Mouse (Mus musculus): ENCODE results near the gene Gm9495. TPM values are rescaled to one million over a fixed set of nuclear protein-coding genes. Genes with fewer than 3 reads are reported as not detected.
A peak's percentile ranks its signal among the peaks of the same experiment; 100 is the strongest.
"Not testable (repeated sequence)": the region's sequence is repeated elsewhere in the genome, so short reads cannot be mapped to it uniquely, and the experiment has no call there.

Gm9495 gene
- not detected for total RNA-seq (2021)
- long read RNA-seq, experiment 1: 0 reads
- long read RNA-seq, experiment 2: 0 reads

GRCm38 (mm10) chr8:69453465-69453864 is at the start of gene Gm9495:
Gene Gm9495, minus strand, starts transcription at chr8:69453565.
- intact Hi-C loops (cut with DNase I); DNase-seq (ENCODE audit: low spot score in 2 of 2): not testable (repeated sequence)

GRCm38 (mm10) chr8:69474946-69475345 is 21.6 kb upstream of the Gm9495 start:
- DNase-seq (ENCODE audit: low spot score in 2 of 2); intact Hi-C loops (cut with DNase I): not testable (repeated sequence)

- intact Hi-C loops (cut with DNase I); DNase-seq (ENCODE audit: low spot score in 2 of 2): not testable (repeated sequence)
Observed at GRCm38 (mm10) chr8:69420018-69420417, 33.3 kb downstream of the Gm9495 start.

GRCm38 (mm10) chr8:69414326-69414725 is 39.0 kb downstream of the Gm9495 start:
- DNase-seq (ENCODE audit: low spot score in 2 of 2): no peak
- intact Hi-C loops (cut with DNase I): no loop called here

GRCm38 (mm10) chr8:69404768-69405167 is 48.6 kb downstream of the Gm9495 start:
- no peak for DNase-seq (ENCODE audit: low spot score in 2 of 2)
- intact Hi-C loops (cut with DNase I): no loop called here

- intact Hi-C loops (cut with DNase I): no loop called here
Observed at GRCm38 (mm10) chr8:69399956-69400443, 53.4 kb downstream of the Gm9495 start.

GRCm38 (mm10) chr8:69399181-69399955 is 54.0 kb downstream of the Gm9495 start:
- intact Hi-C loops (cut with DNase I): no loop called here

More at GRCm38 (mm10) chr8:69399956-69400443, 53.4 kb downstream of the Gm9495 start:
- no peak for DNase-seq (ENCODE audit: low spot score in 2 of 2)

GRCm38 (mm10) chr8:69396196-69396595 is 57.2 kb downstream of the Gm9495 start:
- intact Hi-C loops (cut with DNase I): no loop called here

More at GRCm38 (mm10) chr8:69399181-69399955, 54.0 kb downstream of the Gm9495 start:
- no peak for DNase-seq (ENCODE audit: low spot score in 2 of 2)

GRCm38 (mm10) chr8:69395050-69395789 is 58.1 kb downstream of the Gm9495 start:
- intact Hi-C loops (cut with DNase I): no loop called here
- peak; percentile 93 to 95 for DNase-seq (ENCODE audit: low spot score in 2 of 2)

More at GRCm38 (mm10) chr8:69396196-69396595, 57.2 kb downstream of the Gm9495 start:
- DNase-seq (ENCODE audit: low spot score in 2 of 2): no peak

GRCm38 (mm10) chr8:69384361-69384760 is 69.0 kb downstream of the Gm9495 start:
- no peak for DNase-seq (ENCODE audit: low spot score in 2 of 2)
- intact Hi-C loops (cut with DNase I): loop anchor here (10.0 kb wide), 1 partner anchor 80 kb away; no protein-coding TSS in a partner anchor

Other genes starting within 250 kb of the Gm9495 start
- 10 to 100 TPM; 10.8 to 11.8 TPM for gene Zfp930, start 244.5 kb downstream of the Gm9495 start, total RNA-seq (2021)
- gene D130040H23Rik, start 182.5 kb downstream of the Gm9495 start, total RNA-seq (2021): 10 to 100 TPM; 20.0 to 21.3 TPM
- not detected for gene Gm7697, start 69.4 kb upstream of the Gm9495 start, total RNA-seq (2021)
- gene Zfp868, start 172.0 kb upstream of the Gm9495 start, total RNA-seq (2021): 10 to 100 TPM; 14.0 to 14.3 TPM
- 1 to 10 TPM; 2.1 to 3.2 TPM for gene Zfp964, start 200.9 kb upstream of the Gm9495 start, total RNA-seq (2021)